Mouse (Mus musculus): ENCODE data around the gene Kntc1.

Gene Kntc1

GRCm38 (mm10) chr5:123809156-123809555, 59.6 kb downstream of the Kntc1 start:
- DNase-seq: no peak

- no peak for DNase-seq
These were observed 67.4 kb downstream of the Kntc1 start for GRCm38 (mm10) chr5:123816891-123817290.

- DNase-seq: peak; percentile 83
These were observed 69.5 kb downstream of the Kntc1 start for GRCm38 (mm10) chr5:123818941-123819577.

- no peak for DNase-seq
These were observed 71.2 kb downstream of the Kntc1 start for GRCm38 (mm10) chr5:123820501-123821263.

GRCm38 (mm10) chr5:123821264-123821571, 71.7 kb downstream of the Kntc1 start:
- no peak for DNase-seq

- DNase-seq: no peak
These were observed 73.2 kb downstream of the Kntc1 start for GRCm38 (mm10) chr5:123822706-123823105.

- peak; percentile 9 for DNase-seq
These were observed 78.2 kb downstream of the Kntc1 start for GRCm38 (mm10) chr5:123827659-123828091.

- no peak for DNase-seq
These were observed 82.8 kb downstream of the Kntc1 start for GRCm38 (mm10) chr5:123832309-123832708.

- DNase-seq: no peak
These were observed 85.3 kb downstream of the Kntc1 start for GRCm38 (mm10) chr5:123834836-123835235.

- no peak for DNase-seq
These were observed 87.9 kb downstream of the Kntc1 start for GRCm38 (mm10) chr5:123837371-123837770.

GRCm38 (mm10) chr5:123842221-123842934, 92.9 kb downstream of the Kntc1 start:
- DNase-seq: no peak

GRCm38 (mm10) chr5:123842935-123843282, 93.4 kb downstream of the Kntc1 start:
- DNase-seq: no peak

- no peak for DNase-seq
These were observed 94.3 kb downstream of the Kntc1 start for GRCm38 (mm10) chr5:123843816-123844215.

GRCm38 (mm10) chr5:123844316-123844715, 94.8 kb downstream of the Kntc1 start:
- DNase-seq: no peak

- no peak for DNase-seq
These were observed 101.9 kb downstream of the Kntc1 start for GRCm38 (mm10) chr5:123851398-123851797.

- DNase-seq: no peak
These were observed 104.5 kb downstream of the Kntc1 start for GRCm38 (mm10) chr5:123853877-123854504.

- no peak for DNase-seq
These were observed 105.0 kb downstream of the Kntc1 start for GRCm38 (mm10) chr5:123854511-123854910.

GRCm38 (mm10) chr5:123858798-123859197, 109.3 kb downstream of the Kntc1 start:
- DNase-seq: no peak

GRCm38 (mm10) chr5:123862374-123863350, 113.1 kb downstream of the Kntc1 start:
- DNase-seq: no peak

GRCm38 (mm10) chr5:123863934-123864333, 114.4 kb downstream of the Kntc1 start:
- DNase-seq: no peak

GRCm38 (mm10) chr5:123865365-123865764, 115.8 kb downstream of the Kntc1 start, which contains the start of gene Hcar2:
TSS of gene Hcar2 (minus strand) at chr5:123865499.
- no peak for DNase-seq

GRCm38 (mm10) chr5:123866457-123866856, 116.9 kb downstream of the Kntc1 start:
- no peak for DNase-seq
